Mouse (Mus musculus) kidney, adult 2 months (tissue): Measurements from ENCODE around the gene Olfr1148. TPM values are rescaled to one million over a fixed set of nuclear protein-coding genes. Genes with fewer than 3 reads are reported as not detected.

Experiments used
- DNase-seq: peaks from one replicate; pipeline ENCODE4 v3.0.0; 2021
- H3K27ac ChIP-seq: fragments of 200-500 bp; 2 replicates; pipeline ENCODE4 v1.5.1; 2012; ENCODE audit warnings: low read depth, low read length, control low read depth, inconsistent platforms; ENCODE audit not compliant: insufficient read depth
- H3K27me3 ChIP-seq: fragments of 200-500 bp; replicated peaks from 2 replicates; pipeline ENCODE4 v1.6.1; 2012; ENCODE audit warnings: mild to moderate bottlenecking, moderate library complexity, low read length, inconsistent platforms; ENCODE audit not compliant: control insufficient read depth, insufficient read depth
- H3K36me3 ChIP-seq: fragments of 200-500 bp; 2 replicates; pipeline ENCODE4 v1.6.1; 2012; ENCODE audit warnings: mild to moderate bottlenecking, moderate library complexity, low read length, inconsistent platforms; ENCODE audit not compliant: control insufficient read depth, insufficient read depth
- H3K4me1 ChIP-seq: fragments of 200-500 bp; 2 replicates; pipeline ENCODE4 v1.6.1; 2011; ENCODE audit warnings: low read length; ENCODE audit not compliant: control insufficient read depth, insufficient read depth
- H3K4me3 ChIP-seq: fragments of 200-500 bp; 2 replicates; pipeline ENCODE4 v1.5.1; 2011; ENCODE audit warnings: mild to moderate bottlenecking, low read depth, low read length, control low read depth; ENCODE audit not compliant: insufficient read depth
- CTCF ChIP-seq: fragments of 200-500 bp; conservative IDR thresholded peaks from 2 replicates; pipeline ENCODE4 v1.5.1; 2011; ENCODE audit warnings: low read depth, mild to moderate bottlenecking, control low read depth, low read length, moderate library complexity, mixed read lengths; ENCODE audit not compliant: insufficient read depth, insufficient read length
- POLR2A ChIP-seq: fragments of 200-500 bp; IDR thresholded peaks from one replicate; pipeline ENCODE4 v1.6.1; 2011; ENCODE audit warnings: low read depth, low read length, control low read depth
- WGBS: fragments of 180-500 bp; shearing (Covaris S2); methylation state at CpG from one replicate; pipeline ENCODE4 v1.1.7; 2018; 5-methylcytosine and 5-hydroxymethylcytosine counted together
- polyA plus RNA-seq: library from polyadenylated mRNA; depleted of rRNA; stranded (reverse); fragments of >200 nt; gene quantifications from 2 replicates; pipeline ENCODE4 v1.2.3, GENCODE M21; 2012; rRNA removed

Olfr1148 gene
- not detected in 2 replicates for polyA plus RNA-seq

GRCm38 (mm10) chr2:87830233-87830632 is at the start of gene Olfr1148:
Gene Olfr1148 (plus strand): TSS chr2:87830533.
- Histone ChIP-seq H3K27me3 (no peaks in the 10 kb centered on the region), H3K4me1 (no peaks in the 10 kb centered on the region), H3K36me3 (no peaks in the 10 kb centered on the region), H3K4me3 (no peak within 1 kb of the TSS), H3K27ac (no peak within 1 kb of the TSS)
- no peak for DNase-seq
- WGBS = 92% methylated on average over 1 of the region's 1 CpGs
- TF ChIP-seq POLR2A (no peak), CTCF (no peak)

- no peaks in the 10 kb centered on the region for H3K36me3 ChIP-seq
- H3K27ac ChIP-seq = no peak within 1 kb of the TSS
- no peak for TF ChIP-seq CTCF
- H3K27me3 ChIP-seq = no peaks in the 10 kb centered on the region
- H3K4me3 ChIP-seq = no peak within 1 kb of the TSS
- H3K4me1 ChIP-seq = no peaks in the 10 kb centered on the region
- no peak for DNase-seq
These were observed 30.0 kb upstream of the Olfr1148 start, which contains the start of gene Olfr1143 for GRCm38 (mm10) chr2:87800292-87800691. Gene Olfr1143 (plus strand): TSS chr2:87800592.

GRCm38 (mm10) chr2:87809522-87809921 is 20.8 kb upstream of the Olfr1148 start, which contains the start of gene Olfr1145:
Gene Olfr1145 (plus strand): TSS chr2:87809822.
- no peaks in the 10 kb centered on the region for H3K27me3 ChIP-seq
- no peak within 1 kb of the TSS for H3K27ac ChIP-seq
- TF ChIP-seq CTCF (no peak), POLR2A (no peak)
- no peaks in the 10 kb centered on the region for H3K36me3 ChIP-seq
- no peaks in the 10 kb centered on the region for H3K4me1 ChIP-seq
- no peak for DNase-seq
- H3K4me3 ChIP-seq = no peak within 1 kb of the TSS
- WGBS = 80% methylated on average over 1 of the region's 1 CpGs

GRCm38 (mm10) chr2:87843693-87844092 is 13.4 kb downstream of the Olfr1148 start, which contains the start of gene Olfr1150-ps1:
Gene Olfr1150-ps1 (plus strand): TSS chr2:87843993.
- WGBS = 86% methylated on average over 1 of the region's 1 CpGs
- Histone ChIP-seq H3K4me3 (no peak within 1 kb of the TSS), H3K36me3 (no peaks in the 10 kb centered on the region), H3K27me3 (no peaks in the 10 kb centered on the region), H3K4me1 (no peaks in the 10 kb centered on the region), H3K27ac (no peak within 1 kb of the TSS)
- DNase-seq = no peak
- TF ChIP-seq POLR2A (no peak), CTCF (no peak)

- no peak for DNase-seq
- H3K4me1 ChIP-seq = no peaks in the 10 kb centered on the region
- no peaks in the 10 kb centered on the region for H3K27me3 ChIP-seq
- TF ChIP-seq POLR2A = no peak
- 83% methylated on average over 1 of the region's 1 CpGs for WGBS
- no peak within 1 kb of the TSS for H3K27ac ChIP-seq
- no peak within 1 kb of the TSS for H3K4me3 ChIP-seq
- no peaks in the 10 kb centered on the region for H3K36me3 ChIP-seq
These were observed 25.2 kb downstream of the Olfr1148 start, which contains the start of gene Olfr1151 for GRCm38 (mm10) chr2:87855562-87855961. Gene Olfr1151 (plus strand): TSS chr2:87855862.

GRCm38 (mm10) chr2:87866192-87866591 is 35.9 kb downstream of the Olfr1148 start, which contains the start of gene Olfr1152:
Gene Olfr1152 (plus strand): TSS chr2:87866492.
- Histone ChIP-seq H3K4me1 (no peaks in the 10 kb centered on the region), H3K27ac (no peak within 1 kb of the TSS), H3K27me3 (no peaks in the 10 kb centered on the region), H3K36me3 (no peaks in the 10 kb centered on the region), H3K4me3 (no peak within 1 kb of the TSS)
- TF ChIP-seq CTCF (no peak), POLR2A (no peak)
- DNase-seq = no peak

Other genes starting within 250 kb of the Olfr1148 start
- not detected in 2 replicates for gene Olfr1130, start 224.3 kb upstream of the Olfr1148 start, polyA plus RNA-seq
- not detected in 2 replicates for gene Olfr1131, start 203.4 kb upstream of the Olfr1148 start, polyA plus RNA-seq
- not detected in 2 replicates for gene Olfr1132, start 193.0 kb upstream of the Olfr1148 start, polyA plus RNA-seq
- gene Olfr1133, start 183.2 kb upstream of the Olfr1148 start, polyA plus RNA-seq = not detected in 2 replicates
- gene Olfr1134, start 172.1 kb upstream of the Olfr1148 start, polyA plus RNA-seq = not detected in 2 replicates
- not detected in 2 replicates for gene Olfr1135, start 156.9 kb upstream of the Olfr1148 start, polyA plus RNA-seq
- gene Olfr1136, start 136.6 kb upstream of the Olfr1148 start, polyA plus RNA-seq = not detected in 2 replicates
- not detected in 2 replicates for gene Olfr1137, start 117.4 kb upstream of the Olfr1148 start, polyA plus RNA-seq
- not detected in 2 replicates for gene Olfr1138, start 90.6 kb upstream of the Olfr1148 start, polyA plus RNA-seq
- not detected in 2 replicates for gene Olfr1140, start 86.8 kb upstream of the Olfr1148 start, polyA plus RNA-seq
- gene Olfr1141, start 76.5 kb upstream of the Olfr1148 start, polyA plus RNA-seq = not detected in 2 replicates
- gene Olfr152, start 51.0 kb upstream of the Olfr1148 start, polyA plus RNA-seq = not detected in 2 replicates
- gene Olfr1143, start 29.9 kb upstream of the Olfr1148 start, polyA plus RNA-seq = not detected in 2 replicates
- gene Olfr1145, start 20.7 kb upstream of the Olfr1148 start, polyA plus RNA-seq = not detected in 2 replicates
- gene Olfr1150-ps1, start 13.5 kb downstream of the Olfr1148 start, polyA plus RNA-seq = not detected in 2 replicates
- not detected in 2 replicates for gene Olfr1151, start 25.3 kb downstream of the Olfr1148 start, polyA plus RNA-seq
- not detected in 2 replicates for gene Olfr1152, start 36.0 kb downstream of the Olfr1148 start, polyA plus RNA-seq
- gene Olfr1153, start 64.4 kb downstream of the Olfr1148 start, polyA plus RNA-seq = not detected in 2 replicates
- not detected in 2 replicates for gene Olfr1154, start 74.6 kb downstream of the Olfr1148 start, polyA plus RNA-seq
- gene Olfr1155, start 114.6 kb downstream of the Olfr1148 start, polyA plus RNA-seq = not detected in 2 replicates
- not detected in 2 replicates for gene Olfr1156, start 122.6 kb downstream of the Olfr1148 start, polyA plus RNA-seq
- gene Olfr1157, start 137.8 kb downstream of the Olfr1148 start, polyA plus RNA-seq = not detected in 2 replicates
- gene Olfr74, start 144.1 kb downstream of the Olfr1148 start, polyA plus RNA-seq = not detected in 2 replicates
- not detected in 2 replicates for gene Olfr1158, start 159.6 kb downstream of the Olfr1148 start, polyA plus RNA-seq
- gene Olfr1160, start 177.7 kb downstream of the Olfr1148 start, polyA plus RNA-seq = not detected in 2 replicates
- not detected in 2 replicates for gene Olfr1161, start 192.2 kb downstream of the Olfr1148 start, polyA plus RNA-seq
- gene Olfr73, start 207.2 kb downstream of the Olfr1148 start, polyA plus RNA-seq = not detected in 2 replicates
- not detected in 2 replicates for gene Olfr1162, start 220.6 kb downstream of the Olfr1148 start, polyA plus RNA-seq
- not detected in 2 replicates for gene Olfr1163, start 241.3 kb downstream of the Olfr1148 start, polyA plus RNA-seq